Mouse (Mus musculus) cerebellum, adult 2 months (tissue): ENCODE measurements around the gene Inpp5b. TPM values are rescaled to one million over a fixed set of nuclear protein-coding genes. Genes with fewer than 3 reads are reported as not detected.
A peak's percentile ranks its signal among the peaks of the same experiment; 100 is the strongest.

Source experiments
- DNase-seq, 2 experiments: peaks; one replicate each; pipeline ENCODE4 v3.0.0; 2021
- H3K27ac ChIP-seq: fragments of 200-500 bp; 2 replicates; pipeline ENCODE4 v1.5.1; 2012; ENCODE audit warnings: low read length, control low read depth, inconsistent platforms; ENCODE audit not compliant: insufficient read depth
- H3K27me3 ChIP-seq: fragments of 200-500 bp; 2 replicates; pipeline ENCODE4 v1.6.1; 2012; ENCODE audit warnings: inconsistent platforms, mild to moderate bottlenecking, low read length, moderate library complexity; ENCODE audit not compliant: control insufficient read depth, insufficient read depth
- H3K4me1 ChIP-seq: fragments of 200-500 bp; 2 replicates; pipeline ENCODE4 v1.6.1; 2011; ENCODE audit warnings: low read length; ENCODE audit not compliant: control insufficient read depth, insufficient read depth
- H3K4me3 ChIP-seq: fragments of 200-500 bp; replicated peaks from 2 replicates; pipeline ENCODE3; 2011; ENCODE audit warnings: mild to moderate bottlenecking, low read depth, low read length, control low read depth; ENCODE audit not compliant: insufficient read depth
- CTCF ChIP-seq: fragments of 200-500 bp; IDR thresholded peaks from 2 replicates; pipeline ENCODE4 v1.5.1; 2011; ENCODE audit warnings: low read depth, mild to moderate bottlenecking, control low read depth, low read length, moderate library complexity, borderline replicate concordance; ENCODE audit not compliant: insufficient read depth
- POLR2A ChIP-seq: fragments of 200-500 bp; IDR thresholded peaks from 2 replicates; pipeline ENCODE4 v1.6.1; 2011; ENCODE audit warnings: low read length, control low read depth, borderline replicate concordance; ENCODE audit not compliant: insufficient read depth
- WGBS: fragments of 180-500 bp; shearing (Covaris S2); methylation state at CpG from one replicate; pipeline ENCODE4 v1.1.7; 2018; 5-methylcytosine and 5-hydroxymethylcytosine counted together
- polyA plus RNA-seq: library from polyadenylated mRNA; depleted of rRNA; stranded (reverse); fragments of >200 nt; gene quantifications from 2 replicates; pipeline ENCODE4 v1.2.3, GENCODE M21; 2012

The Inpp5b gene
- polyA plus RNA-seq, 1 experiment, result 92.4 TPM

GRCm38 (mm10) chr4:124802309-124803260, 60.9 kb downstream of the Inpp5b start:
- H3K27ac ChIP-seq, result peak overlapping the region; percentile 52
- WGBS, result 1% methylated on average over 53 of the region's 53 CpGs
- H3K4me1 ChIP-seq, result peaks cover 7% of the 10 kb centered on the region
- TF ChIP-seq POLR2A (peak; percentile 89; the same call in 1 of the 2 replicates), CTCF (no peak)
- peak overlapping the region; percentile 70 for H3K4me3 ChIP-seq
- no peaks in the 10 kb centered on the region for H3K27me3 ChIP-seq
- peak; percentile 95 to 96 for DNase-seq

GRCm38 (mm10) chr4:124803406-124803805, 61.8 kb downstream of the Inpp5b start:
- Histone ChIP-seq H3K27me3 (no peaks in the 10 kb centered on the region), H3K27ac (no peak overlapping the region), H3K4me3 (no peak overlapping the region), H3K4me1 (peaks cover 9% of the 10 kb centered on the region)
- TF ChIP-seq CTCF (no peak), POLR2A (no peak)
- WGBS, result 64% methylated on average over 6 of the region's 6 CpGs
- no peak for DNase-seq

GRCm38 (mm10) chr4:124808511-124808910, 66.9 kb downstream of the Inpp5b start:
- Histone ChIP-seq H3K4me1 (peaks cover 17% of the 10 kb centered on the region), H3K4me3 (no peak overlapping the region), H3K27ac (no peak overlapping the region), H3K27me3 (no peaks in the 10 kb centered on the region)
- TF ChIP-seq CTCF (no peak), POLR2A (no peak)
- WGBS, result 84% methylated on average over 5 of the region's 5 CpGs
- no peak for DNase-seq

GRCm38 (mm10) chr4:124809136-124809883, 67.7 kb downstream of the Inpp5b start:
- TF ChIP-seq POLR2A, result no peak
- TF ChIP-seq CTCF, result no peak
- H3K4me3 ChIP-seq, result no peak overlapping the region
- no peak overlapping the region for H3K27ac ChIP-seq
- DNase-seq, result no peak
- WGBS, result 83% methylated on average over 9 of the region's 9 CpGs
- peaks cover 15% of the 10 kb centered on the region for H3K4me1 ChIP-seq
- H3K27me3 ChIP-seq, result no peaks in the 10 kb centered on the region

- Histone ChIP-seq H3K27me3 (no peaks in the 10 kb centered on the region), H3K27ac (no peak overlapping the region), H3K4me3 (no peak overlapping the region), H3K4me1 (peaks cover 15% of the 10 kb centered on the region)
- no peak for TF ChIP-seq CTCF
- no peak for TF ChIP-seq POLR2A
- WGBS, result 90% methylated on average over 7 of the region's 7 CpGs
- DNase-seq, result no peak
These were observed 68.4 kb downstream of the Inpp5b start for GRCm38 (mm10) chr4:124810056-124810455.

GRCm38 (mm10) chr4:124811347-124811975, 69.8 kb downstream of the Inpp5b start:
- 7% methylated on average over 9 of the region's 9 CpGs for WGBS
- DNase-seq, result peak; percentile 39 to 51
- Histone ChIP-seq H3K4me3 (no peak overlapping the region), H3K27ac (peak overlapping the region; percentile 67), H3K4me1 (peaks cover 21% of the 10 kb centered on the region), H3K27me3 (no peaks in the 10 kb centered on the region)
- TF ChIP-seq POLR2A, result no peak
- no peak for TF ChIP-seq CTCF

- H3K4me3 ChIP-seq, result no peak overlapping the region
- no peak overlapping the region for H3K27ac ChIP-seq
- peaks cover 16% of the 10 kb centered on the region for H3K4me1 ChIP-seq
- WGBS, result 10% methylated on average over 11 of the region's 11 CpGs
- DNase-seq, result peak; percentile 55 to 76
- no peaks in the 10 kb centered on the region for H3K27me3 ChIP-seq
- TF ChIP-seq CTCF (no peak), POLR2A (no peak)
These were observed 74.3 kb downstream of the Inpp5b start for GRCm38 (mm10) chr4:124815901-124816300.
